Mouse (Mus musculus) MEL (cell line): ENCODE measurements around the gene Mthfd1l. TPM values are rescaled to one million over a fixed set of nuclear protein-coding genes. Genes with fewer than 3 reads are reported as not detected.

Source experiments
- DNase-seq: peaks from one replicate; pipeline ENCODE4 v3.0.0; 2011; ENCODE audit warnings: low read depth, low spot score
- H3K27ac ChIP-seq: 2 replicates; pipeline ENCODE4 v1.5.1; 2012; ENCODE audit warnings: low read depth, mild to moderate bottlenecking, control low read depth, low read length, moderate library complexity; ENCODE audit not compliant: control insufficient read depth
- H3K27me3 ChIP-seq, 2 experiments: fragments of 150-350 bp in 1 of 2; sonication (generic) in 1 of 2; 2 replicates each; pipeline ENCODE4 v1.6.1; 2012; ENCODE audit warnings: low read length in 2 of 2, mild to moderate bottlenecking in 2 of 2, improper control_type of control experiment in 1 of 2, moderate library complexity in 1 of 2; ENCODE audit not compliant: insufficient read depth in 2 of 2, control insufficient read depth in 1 of 2
- H3K36me3 ChIP-seq, 2 experiments: 2 replicates each; pipeline ENCODE4 v1.6.1; 2012 to 2014; ENCODE audit warnings: low read length in 2 of 2, improper control_type of control experiment in 1 of 2, inconsistent platforms in 1 of 2, mild to moderate bottlenecking in 1 of 2; ENCODE audit not compliant: insufficient read depth in 2 of 2, control insufficient read depth in 1 of 2
- H3K4me1 ChIP-seq, 2 experiments: fragments of 150-350 bp in 1 of 2; sonication (generic) in 1 of 2; 2 replicates each; pipeline ENCODE4 v1.6.1; 2012; ENCODE audit warnings: low read length in 2 of 2, improper control_type of control experiment in 1 of 2, mild to moderate bottlenecking in 1 of 2; ENCODE audit not compliant: insufficient read depth in 2 of 2, control insufficient read depth in 1 of 2
- H3K4me3 ChIP-seq, 2 experiments: fragments of 150-350 bp in 1 of 2; sonication (generic) in 1 of 2; 2 replicates each; pipeline ENCODE4 v1.5.1; 2012; ENCODE audit warnings: low read depth in 2 of 2, low read length in 2 of 2, mild to moderate bottlenecking in 2 of 2, moderate library complexity in 2 of 2, control low read depth in 1 of 2, improper control_type of control experiment in 1 of 2; ENCODE audit not compliant: control insufficient read depth in 1 of 2, insufficient read depth in 1 of 2
- H3K79me2 ChIP-seq: 2 replicates; pipeline ENCODE4 v1.6.1; 2012; ENCODE audit warnings: mild to moderate bottlenecking, low read length, moderate library complexity; ENCODE audit not compliant: control insufficient read depth, poor library complexity, insufficient read depth
- H3K9ac ChIP-seq: 2 replicates; pipeline ENCODE4 v1.6.1; 2012; ENCODE audit warnings: low read depth, mild to moderate bottlenecking, control low read depth, low read length, moderate library complexity; ENCODE audit not compliant: control insufficient read depth, poor library complexity, severe bottlenecking
- H3K9me3 ChIP-seq: fragments of 150-350 bp; sonication (generic); replicated peaks from 2 replicates; pipeline ENCODE4 v1.6.1; 2012; ENCODE audit warnings: mild to moderate bottlenecking, low read length, improper control_type of control experiment, moderate library complexity; ENCODE audit not compliant: insufficient read depth
- E2F4 ChIP-seq: IDR thresholded peaks from 2 replicates; pipeline ENCODE4 v1.6.1; 2011; ENCODE audit warnings: low read depth, low read length, improper control_type of control experiment, borderline replicate concordance
- EP300 ChIP-seq, 2 experiments: IDR thresholded peaks; 2 replicates each; pipeline ENCODE4 v1.6.1; 2011; ENCODE audit warnings: improper control_type of control experiment in 2 of 2, low read length in 2 of 2, low read depth in 1 of 2, mild to moderate bottlenecking in 1 of 2
- ETS1 ChIP-seq: IDR thresholded peaks from 2 replicates; pipeline ENCODE4 v1.6.1; 2012; ENCODE audit warnings: low read depth, mild to moderate bottlenecking, inconsistent platforms, low read length, improper control_type of control experiment, moderate library complexity
- GABPA ChIP-seq: IDR thresholded peaks from 2 replicates; pipeline ENCODE4 v1.6.1; 2012; ENCODE audit warnings: low read depth, mild to moderate bottlenecking, inconsistent platforms, low read length, improper control_type of control experiment, moderate library complexity
- HCFC1 ChIP-seq: IDR thresholded peaks from 2 replicates; pipeline ENCODE4 v1.6.1; 2012; ENCODE audit warnings: low read depth, mild to moderate bottlenecking, inconsistent platforms, low read length, improper control_type of control experiment, moderate library complexity
- MAX ChIP-seq: IDR thresholded peaks from 2 replicates; pipeline ENCODE4 v1.6.1; 2011; ENCODE audit warnings: low read length, improper control_type of control experiment
- MEF2A ChIP-seq: IDR thresholded peaks from 2 replicates; pipeline ENCODE4 v1.6.1; 2014; ENCODE audit warnings: low read depth, mild to moderate bottlenecking, inconsistent platforms, low read length, improper control_type of control experiment; ENCODE audit not compliant: poor library complexity, insufficient replicate concordance, severe bottlenecking; ENCODE audit errors: extremely low read depth
- MXI1 ChIP-seq: IDR thresholded peaks from 2 replicates; pipeline ENCODE4 v1.6.1; 2011; ENCODE audit warnings: mild to moderate bottlenecking, low read depth, low read length, improper control_type of control experiment
- MYC ChIP-seq: IDR thresholded peaks from 2 replicates; pipeline ENCODE4 v1.6.1; 2011; ENCODE audit warnings: low read depth, mild to moderate bottlenecking, low read length, improper control_type of control experiment, moderate library complexity
- NELFE ChIP-seq: IDR thresholded peaks from 2 replicates; pipeline ENCODE4 v1.6.1; 2011; ENCODE audit warnings: low read depth, low read length, improper control_type of control experiment
- POLR2A ChIP-seq, 2 experiments: IDR thresholded peaks; 2 replicates each; pipeline ENCODE4 v1.6.1; 2011 to 2012; ENCODE audit warnings: low read length in 2 of 2, mild to moderate bottlenecking in 2 of 2, control low read depth in 1 of 2, improper control_type of control experiment in 1 of 2, low read depth in 1 of 2, moderate library complexity in 1 of 2; ENCODE audit not compliant: control insufficient read depth in 1 of 2, insufficient read depth in 1 of 2, poor library complexity in 1 of 2
- POLR2AphosphoS5 ChIP-seq: IDR thresholded peaks from 2 replicates; pipeline ENCODE4 v1.6.1; 2012; ENCODE audit warnings: low read depth, borderline replicate concordance, mild to moderate bottlenecking, inconsistent platforms, low read length, moderate library complexity, mixed read lengths
- RAD21 ChIP-seq: IDR thresholded peaks from 2 replicates; pipeline ENCODE4 v1.6.1; 2011; ENCODE audit warnings: mild to moderate bottlenecking, low read depth, low read length, improper control_type of control experiment
- TAL1 ChIP-seq: IDR thresholded peaks from 2 replicates; pipeline ENCODE4 v1.6.1; 2012; ENCODE audit warnings: mild to moderate bottlenecking, inconsistent platforms, low read length, moderate library complexity, mixed read lengths
- TBP ChIP-seq: IDR thresholded peaks from 2 replicates; pipeline ENCODE4 v1.8.0; 2011; ENCODE audit warnings: low read depth, low read length, improper control_type of control experiment
- UBTF ChIP-seq: IDR thresholded peaks from 2 replicates; pipeline ENCODE4 v1.6.1; 2012; ENCODE audit warnings: low read depth, mild to moderate bottlenecking, inconsistent platforms, low read length, improper control_type of control experiment, moderate library complexity, borderline replicate concordance; ENCODE audit not compliant: insufficient read depth
- USF2 ChIP-seq, 2 experiments: IDR thresholded peaks; 2 replicates each; pipeline ENCODE4 v1.6.1; 2011 to 2012; ENCODE audit warnings: improper control_type of control experiment in 2 of 2, low read length in 2 of 2, borderline replicate concordance in 1 of 2, inconsistent platforms in 1 of 2, low read depth in 1 of 2, mild to moderate bottlenecking in 1 of 2; ENCODE audit not compliant: insufficient read depth in 1 of 2
- ZC3H11A ChIP-seq: IDR thresholded peaks from 2 replicates; pipeline ENCODE4 v1.6.1; 2012; ENCODE audit warnings: low read depth, mild to moderate bottlenecking, inconsistent platforms, low read length, improper control_type of control experiment
- ZKSCAN1 ChIP-seq: IDR thresholded peaks from 2 replicates; pipeline ENCODE4 v1.6.1; 2012; ENCODE audit warnings: low read depth, mild to moderate bottlenecking, inconsistent platforms, low read length, improper control_type of control experiment, moderate library complexity
- ZNF384 ChIP-seq: IDR thresholded peaks from 2 replicates; pipeline ENCODE4 v1.6.1; 2012; ENCODE audit warnings: low read depth, mild to moderate bottlenecking, inconsistent platforms, low read length, improper control_type of control experiment
- polyA plus RNA-seq, 2 experiments: library from polyadenylated mRNA; stranded (reverse) in 1 of 2; unstranded in 1 of 2; fragments of >175 nt in 1 of 2; fragments of >200 nt in 1 of 2; gene quantifications; 2 replicates each; pipeline versions ENCODE4 v1.2.1 to v1.2.4; 2012; ENCODE audit warnings: low replicate concordance in 2 of 2, low read depth in 1 of 2; ENCODE audit not compliant: insufficient read length in 2 of 2, insufficient read depth in 1 of 2, missing spikeins in 1 of 2
- total RNA-seq: library from RNA; depleted of rRNA; stranded (reverse); fragments of 300-350 nt; gene quantifications from 2 replicates; pipeline ENCODE4 v1.2.3, GENCODE M21; 2012

Gene Mthfd1l
- total and polyA plus RNA-seq, 3 experiments, result 43.1 to 1,097 (median 83.0) TPM

GRCm38 (mm10) chr10:4162049-4162448 lies 189.1 kb downstream of the Mthfd1l start:
- Histone ChIP-seq H3K79me2 (no peaks in the 10 kb centered on the region), H3K27me3 (no peaks in the 10 kb centered on the region), H3K9ac (no peak overlapping the region), H3K27ac (no peak overlapping the region), H3K36me3 (no peaks in the 10 kb centered on the region), H3K4me1 (no peaks in the 10 kb centered on the region), H3K9me3 (no peaks in the 10 kb centered on the region), H3K4me3 (no peak overlapping the region)
- TF ChIP-seq USF2 (IDR thresholded peaks at IDR 0.05; ENCODE audit: borderline replicate concordance in 1 of 2, insufficient read depth in 1 of 2, low read depth in 1 of 2, low read length in 2 of 2), result no peak
- TF ChIP-seq MAX, result no peak
- no peak for TF ChIP-seq HCFC1
- no peak for TF ChIP-seq POLR2A (IDR thresholded peaks at IDR 0.05; ENCODE audit: control insufficient read depth in 1 of 2, insufficient read depth in 1 of 2, low read depth in 1 of 2, low read length in 2 of 2, poor library complexity in 1 of 2)
- no peak for TF ChIP-seq TAL1
- no peak for TF ChIP-seq UBTF
- TF ChIP-seq E2F4, result no peak
- TF ChIP-seq NELFE, result no peak
- no peak for TF ChIP-seq ETS1
- no peak for TF ChIP-seq MEF2A
- no peak for TF ChIP-seq RAD21
- TF ChIP-seq POLR2AphosphoS5, result no peak
- TF ChIP-seq ZC3H11A, result no peak
- no peak for TF ChIP-seq EP300 (IDR thresholded peaks at IDR 0.05; ENCODE audit: low read depth in 1 of 2, low read length in 2 of 2)
- TF ChIP-seq MXI1, result no peak
- TF ChIP-seq ZNF384, result no peak
- TF ChIP-seq TBP, result no peak
- no peak for DNase-seq

GRCm38 (mm10) chr10:4162976-4163375 lies 190.1 kb downstream of the Mthfd1l start:
- Histone ChIP-seq H3K9me3 (no peaks in the 10 kb centered on the region), H3K36me3 (no peaks in the 10 kb centered on the region), H3K9ac (no peak overlapping the region), H3K4me1 (no peaks in the 10 kb centered on the region), H3K4me3 (no peak overlapping the region), H3K27me3 (no peaks in the 10 kb centered on the region), H3K27ac (no peak overlapping the region), H3K79me2 (no peaks in the 10 kb centered on the region)
- DNase-seq, result no peak
- no peak for TF ChIP-seq GABPA
- TF ChIP-seq HCFC1, result no peak
- TF ChIP-seq E2F4, result no peak
- TF ChIP-seq TAL1, result no peak
- no peak for TF ChIP-seq MEF2A
- no peak for TF ChIP-seq ETS1
- TF ChIP-seq ZKSCAN1, result no peak
- TF ChIP-seq MYC, result no peak
